Mouse (Mus musculus): ENCODE data around the gene Zfyve21.

GRCm38 (mm10) chr12:111790631-111791030, 23.3 kb upstream of the Zfyve21 start:
- TF ChIP-seq CTCF (IDR thresholded peaks at IDR 0.05) (no peak), POLR2A (IDR thresholded peaks at IDR 0.05; ENCODE audit: insufficient read depth, low read depth, low read length) (no peak), EP300 (IDR thresholded peaks at IDR 0.05; ENCODE audit: insufficient read depth, low read depth, low read length) (no peak)

Data from heart, adult 2 months (tissue).